Mouse (Mus musculus): Measurements from ENCODE around the gene Tent5b. TPM values are rescaled to one million over a fixed set of nuclear protein-coding genes. Genes with fewer than 3 reads are reported as not detected.
A peak's percentile ranks its signal among the peaks of the same experiment; 100 is the strongest.

The Tent5b gene
- polyA plus RNA-seq, 1 experiment from 2014 or later, result 1.5 TPM

DNA sequence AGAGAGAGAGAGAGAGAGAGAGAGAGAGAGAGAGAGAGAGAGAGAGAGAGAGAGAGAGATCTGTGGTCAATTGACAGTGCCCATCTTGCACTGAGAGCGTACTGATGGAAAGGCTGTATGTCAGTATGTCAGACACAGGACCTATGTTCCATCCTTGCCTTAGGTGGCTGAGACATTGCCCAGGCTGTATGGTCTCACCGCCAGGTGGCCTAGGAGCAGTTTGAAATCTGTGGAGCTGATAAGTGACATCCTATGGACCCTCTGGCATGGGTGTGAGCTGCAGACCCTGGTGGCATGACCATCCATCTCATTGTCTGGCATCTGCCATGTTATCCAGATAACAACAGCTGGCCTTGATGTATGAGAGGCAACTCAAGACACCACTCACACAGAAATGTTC is 6.1 kb upstream of the Tent5b start:
- ATAC-seq (ENCODE audit: low FRiP score), result no peak
- no peak overlapping the region for H3K4me2 ChIP-seq (replicated peaks)
- peaks cover 26% of the 10 kb centered on the region for H3K27me3 ChIP-seq
- no peak overlapping the region for H3K27ac ChIP-seq
- H3K4me1 ChIP-seq, result no peaks in the 10 kb centered on the region
- no peak overlapping the region for H3K9ac ChIP-seq
- peaks cover 4% of the 10 kb centered on the region; the same call in 1 of the 2 replicates for H3K9me3 ChIP-seq (replicated peaks)
- no peaks in the 10 kb centered on the region for H3K36me3 ChIP-seq
- H3K4me3 ChIP-seq, result no peak overlapping the region
- WGBS, result 81% methylated on average over 2 of the region's 2 CpGs

DNA sequence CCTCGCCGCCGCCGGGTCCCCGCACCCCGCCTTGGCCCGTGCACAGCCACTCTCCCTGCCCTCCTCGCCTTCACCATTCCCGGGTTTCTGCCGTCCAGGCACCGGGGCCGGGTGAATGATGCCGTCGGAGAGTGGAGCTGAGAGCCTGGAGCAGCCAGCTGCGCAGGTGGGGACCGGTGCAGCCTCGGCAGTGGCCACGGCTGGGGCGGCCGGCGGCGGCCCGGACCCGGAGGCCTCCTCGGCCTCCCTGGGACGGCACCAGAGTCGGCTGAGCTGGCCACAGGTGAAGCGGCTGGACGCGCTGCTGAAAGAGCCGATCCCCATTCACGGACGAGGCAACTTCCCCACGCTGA is 229 bp downstream of the Tent5b start:
- H3K9ac ChIP-seq, result peak overlapping the region; percentile 36; the same call in 1 of the 2 replicates

DNA sequence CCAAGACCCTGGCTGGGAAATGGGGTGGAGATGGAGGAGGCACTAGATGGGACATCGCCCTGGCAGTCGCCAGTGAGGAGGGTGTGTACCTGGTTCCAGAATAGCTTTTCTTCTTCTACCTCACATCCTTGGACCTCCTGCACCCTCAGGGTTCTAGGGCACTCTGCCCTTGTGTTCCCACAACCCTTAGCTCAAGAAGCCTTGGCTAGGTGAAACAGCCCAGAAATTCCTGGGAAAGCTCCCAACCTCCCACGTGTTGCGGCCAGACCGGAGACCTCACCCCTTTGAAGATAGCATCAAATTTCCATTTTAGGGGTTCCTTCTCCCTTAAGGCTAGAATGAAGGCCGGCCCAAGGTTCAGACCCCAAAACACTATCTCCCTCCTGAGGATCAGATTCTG is 822 bp downstream of the Tent5b start:
- Histone ChIP-seq H3K9me3 (replicated peaks) (no peaks in the 10 kb centered on the region), H3K27me3 (peaks cover 57% of the 10 kb centered on the region), H3K36me3 (no peaks in the 10 kb centered on the region), H3K4me2 (replicated peaks) (peak overlapping the region; percentile 52), H3K4me1 (peaks cover 11% of the 10 kb centered on the region), H3K27ac (no peak overlapping the region), H3K4me3 (peak overlapping the region; percentile 46), H3K9ac (0 out of 2 replicates have a peak overlapping the region, but pooled peaks have one; percentile 36)
- ATAC-seq (ENCODE audit: low FRiP score), result no peak
- WGBS, result 45% methylated on average over 6 of the region's 6 CpGs

More for the DNA sequence above, 229 bp downstream of the Tent5b start:
- Histone ChIP-seq H3K27me3 (peaks cover 57% of the 10 kb centered on the region), H3K4me1 (peaks cover 11% of the 10 kb centered on the region), H3K9me3 (replicated peaks) (no peaks in the 10 kb centered on the region), H3K36me3 (no peaks in the 10 kb centered on the region), H3K27ac (no peak overlapping the region), H3K4me3 (peak overlapping the region; percentile 46), H3K4me2 (replicated peaks) (peak overlapping the region; percentile 52)
- ATAC-seq (ENCODE audit: low FRiP score), result no peak; the same call in 1 of the 2 replicates
- 4% methylated on average over 33 of the region's 34 CpGs for WGBS

DNA sequence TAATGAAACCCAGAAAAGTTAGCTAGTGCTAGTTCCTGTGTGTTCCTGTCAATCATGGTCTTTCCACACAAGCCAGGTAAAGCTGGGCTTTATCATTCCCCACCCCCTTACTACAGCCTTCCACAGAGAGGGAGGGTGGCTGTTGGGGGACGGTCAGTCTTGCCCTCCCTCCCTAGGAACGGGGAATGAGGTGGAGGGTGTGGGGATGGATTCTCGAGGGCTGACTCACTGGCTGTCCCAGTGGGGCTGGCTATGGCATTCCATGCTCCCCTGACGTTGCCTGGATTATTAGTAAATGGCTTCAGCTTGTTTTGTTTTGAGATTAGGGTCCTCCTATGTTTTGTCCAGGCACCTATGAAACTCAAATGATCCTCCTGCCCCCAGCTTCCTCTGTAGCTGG is 1.6 kb downstream of the Tent5b start:
- no peak overlapping the region for H3K9ac ChIP-seq
- H3K27me3 ChIP-seq, result peaks cover 57% of the 10 kb centered on the region
- WGBS, result 42% methylated on average over 4 of the region's 4 CpGs
- no peak overlapping the region for H3K4me3 ChIP-seq
- no peak for ATAC-seq (ENCODE audit: low FRiP score)
- H3K4me1 ChIP-seq, result peaks cover 11% of the 10 kb centered on the region
- H3K4me2 ChIP-seq (replicated peaks), result no peak overlapping the region
- H3K27ac ChIP-seq, result no peak overlapping the region
- H3K36me3 ChIP-seq, result no peaks in the 10 kb centered on the region
- no peaks in the 10 kb centered on the region for H3K9me3 ChIP-seq (replicated peaks)

DNA sequence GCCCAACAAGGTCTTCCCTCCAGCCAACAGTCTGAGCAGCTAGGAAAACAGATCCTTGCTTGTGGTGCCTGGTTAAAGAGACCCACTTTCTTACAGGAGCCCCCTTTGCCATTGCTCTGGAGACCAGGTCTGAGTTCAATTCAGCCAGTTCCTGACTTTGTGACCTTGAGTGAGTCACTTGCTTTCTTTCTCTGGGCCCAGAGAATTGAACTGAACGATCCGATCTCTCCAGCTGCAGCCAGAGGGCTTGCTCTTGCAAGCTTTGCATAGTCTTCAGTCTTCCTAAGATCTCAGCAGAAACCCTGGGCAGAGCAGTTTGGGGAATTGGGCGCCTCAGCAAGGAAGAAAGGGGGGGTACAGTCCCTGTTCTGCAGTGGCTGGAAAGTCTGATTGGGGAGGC is 2.5 kb downstream of the Tent5b start:
- no peaks in the 10 kb centered on the region for H3K9me3 ChIP-seq (replicated peaks)
- H3K4me3 ChIP-seq, result no peak overlapping the region
- H3K36me3 ChIP-seq, result no peaks in the 10 kb centered on the region
- no peak for ATAC-seq (ENCODE audit: low FRiP score)
- H3K27me3 ChIP-seq, result peaks cover 54% of the 10 kb centered on the region
- WGBS, result 77% methylated on average over 3 of the region's 3 CpGs
- peaks cover 11% of the 10 kb centered on the region for H3K4me1 ChIP-seq
- no peak overlapping the region for H3K4me2 ChIP-seq (replicated peaks)
- H3K27ac ChIP-seq, result no peak overlapping the region
- no peak overlapping the region for H3K9ac ChIP-seq

DNA sequence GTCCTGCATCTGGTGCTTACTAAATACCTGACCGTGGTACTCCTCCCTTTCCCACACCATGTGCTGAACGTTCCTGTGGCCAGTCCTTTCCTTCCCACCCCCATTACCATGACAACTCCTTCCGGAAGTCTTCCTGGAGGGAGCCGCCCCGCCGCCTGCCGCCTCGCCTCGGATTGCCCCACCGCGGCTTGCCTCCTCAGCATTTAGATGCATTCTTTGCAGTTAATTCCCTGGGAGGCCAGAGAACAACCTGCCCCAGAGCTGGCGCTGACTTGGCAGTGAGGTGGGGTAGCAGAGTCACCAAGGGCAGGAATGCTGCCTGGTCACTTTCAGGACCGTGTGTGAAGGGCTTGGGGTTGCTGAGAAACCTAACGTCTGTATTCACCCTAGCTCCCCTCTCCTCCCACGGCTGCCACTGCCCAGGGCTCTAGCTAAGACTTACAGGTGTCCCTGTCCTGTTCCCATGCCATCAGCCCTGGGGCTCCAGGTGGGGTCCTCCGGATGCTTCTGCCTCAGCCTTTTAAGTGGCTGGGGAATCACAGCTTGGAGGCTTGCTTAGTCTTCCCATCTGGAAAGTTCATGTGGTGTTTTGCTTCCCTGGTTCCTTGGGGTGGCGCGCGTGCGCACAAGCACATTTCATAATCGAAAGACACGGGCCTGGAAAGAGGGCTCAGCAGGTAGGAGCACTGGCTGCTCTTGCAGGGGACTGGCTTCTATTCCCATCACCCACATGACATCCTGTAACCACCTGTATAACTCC is 4.5 kb downstream of the Tent5b start:
- Histone ChIP-seq H3K9me3 (replicated peaks) (no peaks in the 10 kb centered on the region), H3K27ac (no peak overlapping the region), H3K4me3 (no peak overlapping the region; the same call in 1 of the 2 replicates), H3K36me3 (no peaks in the 10 kb centered on the region), H3K9ac (0 out of 2 replicates have a peak overlapping the region, but pooled peaks have one; percentile 25), H3K4me2 (replicated peaks) (peak overlapping the region; percentile 31), H3K4me1 (peaks cover 12% of the 10 kb centered on the region), H3K27me3 (peaks cover 41% of the 10 kb centered on the region)
- no peak for ATAC-seq (ENCODE audit: low FRiP score)
- 13% methylated on average over 22 of the region's 22 CpGs for WGBS

DNA sequence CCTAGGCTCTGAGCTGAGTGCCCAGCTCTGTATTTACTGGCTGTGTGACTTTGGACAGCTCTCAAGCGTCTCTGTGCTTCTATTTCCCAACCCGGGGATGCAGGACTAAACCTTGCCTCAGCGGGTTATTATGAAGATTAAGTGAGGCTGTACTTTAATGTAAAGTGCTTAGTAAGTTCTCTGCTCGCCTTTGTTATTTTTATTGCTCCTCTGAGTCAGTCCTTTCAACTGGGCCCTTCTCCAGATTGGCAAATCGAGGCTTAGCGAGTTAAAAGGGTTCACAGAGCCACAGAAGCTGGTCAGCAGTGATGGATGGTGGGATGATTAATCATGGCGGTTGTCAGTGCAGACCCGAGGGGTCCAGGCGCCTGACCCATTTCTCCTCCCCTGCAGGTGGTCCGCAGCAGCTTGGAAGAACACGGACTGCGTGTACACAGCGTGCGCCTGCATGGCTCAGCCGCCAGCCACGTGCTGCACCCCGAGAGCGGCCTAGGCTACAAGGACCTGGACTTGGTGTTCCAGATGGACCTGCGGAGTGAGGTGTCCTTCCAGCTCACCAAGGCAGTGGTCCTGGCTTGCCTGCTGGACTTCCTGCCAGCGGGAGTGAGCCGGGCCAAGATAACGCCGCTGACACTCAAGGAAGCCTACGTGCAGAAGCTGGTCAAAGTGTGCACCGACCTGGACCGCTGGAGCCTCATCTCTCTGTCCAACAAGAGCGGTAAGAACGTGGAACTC is 5.9 kb downstream of the Tent5b start:
- no peak for ATAC-seq (ENCODE audit: low FRiP score)
- WGBS, result 88% methylated on average over 28 of the region's 28 CpGs

DNA sequence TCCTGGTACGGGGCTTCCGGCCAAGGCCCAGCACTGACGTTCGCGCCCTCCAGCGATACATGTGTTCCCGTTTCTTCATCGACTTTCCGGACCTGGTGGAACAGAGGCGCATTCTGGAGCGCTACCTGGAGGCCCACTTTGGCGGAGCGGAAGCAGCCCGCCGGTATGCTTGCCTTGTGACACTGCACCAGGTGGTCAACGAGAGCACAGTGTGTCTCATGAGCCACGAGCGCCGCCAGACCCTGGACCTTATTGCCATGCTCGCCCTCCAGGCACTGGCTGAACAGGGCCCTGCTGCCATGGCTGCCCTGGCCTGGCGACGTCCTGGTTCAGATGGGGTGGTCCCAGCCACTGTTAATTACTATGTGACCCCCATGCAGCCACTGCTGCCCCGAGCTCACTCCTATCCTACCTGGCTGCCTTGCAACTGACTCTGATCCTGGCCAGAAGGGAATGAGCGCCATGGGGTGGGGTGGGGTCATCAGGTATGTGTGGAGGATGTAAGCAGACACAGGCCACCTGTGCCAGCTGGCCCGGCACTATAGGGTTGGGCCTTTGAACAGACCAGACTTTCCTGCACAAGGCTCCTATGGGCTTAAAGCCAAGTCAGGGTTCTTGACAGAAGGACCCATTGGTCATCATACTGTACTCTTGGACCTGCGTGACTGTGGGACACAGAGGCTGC is 6.9 kb downstream of the Tent5b start:
- no peak for ATAC-seq (ENCODE audit: low FRiP score)
- Histone ChIP-seq H3K4me2 (replicated peaks) (no peak overlapping the region), H3K27me3 (peaks cover 22% of the 10 kb centered on the region), H3K9ac (no peak overlapping the region), H3K4me1 (peaks cover 18% of the 10 kb centered on the region), H3K9me3 (replicated peaks) (no peaks in the 10 kb centered on the region), H3K4me3 (no peak overlapping the region), H3K36me3 (no peaks in the 10 kb centered on the region), H3K27ac (no peak overlapping the region)
- WGBS, result 94% methylated on average over 26 of the region's 26 CpGs

More for the DNA sequence above, 5.9 kb downstream of the Tent5b start:
- Histone ChIP-seq H3K9me3 (replicated peaks) (no peaks in the 10 kb centered on the region), H3K4me3 (no peak overlapping the region), H3K27ac (no peak overlapping the region), H3K9ac (no peak overlapping the region), H3K36me3 (no peaks in the 10 kb centered on the region), H3K4me2 (replicated peaks) (no peak overlapping the region), H3K4me1 (peaks cover 12% of the 10 kb centered on the region), H3K27me3 (peaks cover 32% of the 10 kb centered on the region)

DNA sequence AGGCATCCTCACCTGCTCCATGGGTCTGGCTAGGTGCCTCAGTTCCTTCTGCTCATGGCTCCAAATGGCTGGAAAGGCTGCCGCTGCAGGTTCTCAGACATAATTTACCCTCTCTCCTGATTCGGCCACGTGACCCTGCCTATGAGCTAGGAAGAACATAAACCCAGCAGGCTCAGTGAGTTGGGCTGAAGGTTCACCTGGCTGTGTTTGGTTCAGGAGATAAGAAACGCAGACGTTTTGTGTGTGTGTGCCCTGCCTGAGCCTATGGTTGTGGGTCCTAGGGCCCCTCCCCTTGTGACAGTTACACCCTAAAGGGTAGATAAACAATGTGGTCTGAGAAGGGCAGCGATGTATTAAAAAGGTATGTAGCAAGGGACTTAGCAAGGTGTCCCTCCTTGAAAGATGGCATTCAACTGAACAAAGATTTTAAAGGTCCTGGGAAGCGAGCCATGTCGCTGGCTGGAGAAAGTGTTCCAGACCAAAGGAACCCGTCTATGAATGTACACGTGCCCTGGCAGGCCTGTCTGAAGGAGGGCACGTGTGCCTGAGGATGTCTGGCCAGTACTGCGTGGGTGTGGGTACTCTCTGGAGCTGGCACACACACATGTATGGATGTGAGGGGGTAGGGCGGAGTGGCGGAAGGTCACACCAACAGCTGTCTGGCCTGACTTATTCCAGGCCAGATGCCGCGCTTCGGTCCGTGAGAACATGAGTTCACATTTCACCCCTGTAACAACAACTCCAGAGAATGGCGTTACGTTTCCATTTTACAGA is 8.9 kb downstream of the Tent5b start:
- Histone ChIP-seq H3K4me3 (no peak overlapping the region), H3K27me3 (peaks cover 15% of the 10 kb centered on the region), H3K9me3 (replicated peaks) (no peaks in the 10 kb centered on the region), H3K27ac (no peak overlapping the region), H3K36me3 (no peaks in the 10 kb centered on the region), H3K9ac (no peak overlapping the region), H3K4me1 (peaks cover 22% of the 10 kb centered on the region), H3K4me2 (replicated peaks) (no peak overlapping the region)
- 80% methylated on average over 20 of the region's 20 CpGs for WGBS
- ATAC-seq (ENCODE audit: low FRiP score), result no peak

DNA sequence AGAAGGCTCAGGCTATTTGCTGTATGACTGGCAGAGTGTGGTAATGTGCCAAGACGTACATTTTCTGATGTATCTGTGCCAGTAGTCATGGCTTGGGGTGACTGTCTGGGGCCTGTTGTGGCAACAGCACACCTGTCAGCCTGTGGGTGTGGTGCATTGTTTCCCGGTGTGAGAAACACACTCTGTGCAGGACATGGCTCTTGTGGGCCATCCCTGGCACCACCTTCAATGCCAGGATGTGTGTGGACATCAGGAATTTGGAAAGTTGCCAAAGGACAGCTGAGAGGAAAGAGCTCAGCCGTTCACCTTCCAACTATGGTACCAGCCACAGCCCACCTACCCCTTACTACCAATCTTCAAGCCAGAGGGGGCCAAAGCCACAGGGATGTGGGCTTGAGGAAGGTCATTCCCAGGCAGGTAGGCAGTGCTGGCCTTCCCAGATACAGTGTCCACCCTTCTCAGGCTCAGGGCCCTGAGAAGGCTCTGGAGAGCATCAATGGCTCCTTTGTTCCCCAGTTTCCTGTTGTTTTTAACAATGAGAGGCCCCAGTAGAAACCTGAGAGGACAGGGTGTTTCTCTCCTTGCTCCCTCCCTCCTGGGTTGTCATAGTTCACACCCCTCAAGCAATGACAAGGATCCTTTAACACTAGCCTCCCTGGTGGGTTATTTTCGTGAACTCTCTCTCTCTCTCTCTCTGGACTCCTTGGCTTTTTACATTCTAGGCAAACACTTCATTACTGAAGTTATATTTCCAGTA is 9.7 kb downstream of the Tent5b start:
- no peak for ATAC-seq (ENCODE audit: low FRiP score)
- H3K9ac ChIP-seq, result no peak overlapping the region
- no peaks in the 10 kb centered on the region for H3K9me3 ChIP-seq (replicated peaks)
- H3K4me3 ChIP-seq, result no peak overlapping the region
- no peak overlapping the region for H3K27ac ChIP-seq
- 63% methylated on average over 4 of the region's 4 CpGs for WGBS
- no peaks in the 10 kb centered on the region for H3K36me3 ChIP-seq
- peaks cover 14% of the 10 kb centered on the region for H3K27me3 ChIP-seq
- peaks cover 19% of the 10 kb centered on the region for H3K4me1 ChIP-seq
- no peak overlapping the region for H3K4me2 ChIP-seq (replicated peaks)

DNA sequence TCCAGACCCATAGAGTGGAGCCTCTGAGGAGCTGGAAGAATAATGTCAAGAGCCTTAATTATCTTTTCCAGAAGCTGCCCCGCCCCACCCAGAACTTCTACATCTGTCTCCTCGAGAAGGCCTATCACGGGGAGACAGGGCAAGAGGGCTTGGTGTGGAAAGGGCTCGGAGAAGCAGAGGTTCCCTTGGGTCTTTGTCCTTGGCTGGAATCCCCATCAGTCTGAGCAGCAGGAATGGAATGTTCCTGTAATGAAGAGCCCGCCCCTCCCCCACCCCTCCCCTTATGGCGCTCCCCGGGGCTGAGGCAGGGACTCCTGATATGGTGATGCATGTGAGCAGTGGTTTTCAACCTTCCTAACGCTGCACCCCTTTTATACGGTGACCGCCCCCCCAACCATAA is 11.9 kb downstream of the Tent5b start:
- ATAC-seq (ENCODE audit: low FRiP score), result no peak

More for the DNA sequence above, 11.9 kb downstream of the Tent5b start:
- Histone ChIP-seq H3K4me1 (peaks cover 19% of the 10 kb centered on the region), H3K36me3 (no peaks in the 10 kb centered on the region), H3K27me3 (peaks cover 35% of the 10 kb centered on the region), H3K4me2 (replicated peaks) (no peak overlapping the region), H3K9ac (no peak overlapping the region), H3K4me3 (no peak overlapping the region), H3K9me3 (replicated peaks) (no peaks in the 10 kb centered on the region), H3K27ac (no peak overlapping the region)
- WGBS, result 35% methylated on average over 10 of the region's 10 CpGs

Data from hindbrain, embryonic 12.5 days (tissue).